Mouse (Mus musculus) limb, embryonic 12.5 days (tissue): ENCODE measurements at regions not wholly inside any gene's neighbourhood (a gene's known extent, or its start where the extent isn't known, plus 50 kb on each side); places are given as distances from the start of the nearest gene placed in this dataset. TPM values are rescaled to one million over a fixed set of nuclear protein-coding genes. Genes with fewer than 3 reads are reported as not detected.

Experiments used
- ATAC-seq: fragments of 200-750 bp; cut with Nextera tagmentation; 2 replicates; pipeline ENCODE4 v1.8.0; 2017; ENCODE audit warnings: low read depth, moderate TSS enrichment; ENCODE audit not compliant: insufficient number of reproducible peaks, insufficient read depth, low FRiP score, low TSS enrichment
- H3K27ac ChIP-seq: fragments of 300-500 bp; sonication (generic); 2 replicates; pipeline ENCODE4 v1.5.1; 2016; ENCODE audit warnings: mild to moderate bottlenecking, moderate library complexity
- H3K27me3 ChIP-seq: fragments of 300-500 bp; sonication (generic); 2 replicates; pipeline ENCODE4 v1.6.1; 2016; ENCODE audit warnings: mild to moderate bottlenecking, moderate library complexity
- H3K36me3 ChIP-seq: fragments of 300-500 bp; sonication (generic); 2 replicates; pipeline ENCODE4 v1.6.1; 2016; ENCODE audit warnings: mild to moderate bottlenecking, moderate library complexity
- H3K4me1 ChIP-seq: fragments of 300-500 bp; sonication (generic); replicated peaks from 2 replicates; pipeline ENCODE4 v1.6.1; 2016
- H3K4me2 ChIP-seq: fragments of 300-500 bp; sonication (generic); 2 replicates; pipeline ENCODE4 v1.6.1; 2016; ENCODE audit warnings: mild to moderate bottlenecking, moderate library complexity
- H3K4me3 ChIP-seq: fragments of 300-500 bp; sonication (generic); replicated peaks from 2 replicates; pipeline ENCODE4 v1.5.1; 2016; ENCODE audit warnings: mild to moderate bottlenecking
- H3K9ac ChIP-seq: fragments of 300-500 bp; sonication (generic); replicated peaks from 2 replicates; pipeline ENCODE4 v1.6.1; 2016; ENCODE audit warnings: mild to moderate bottlenecking, moderate library complexity
- H3K9me3 ChIP-seq: fragments of 300-500 bp; sonication (generic); 2 replicates; pipeline ENCODE4 v1.6.1; 2016; ENCODE audit warnings: mild to moderate bottlenecking, moderate library complexity
- WGBS: fragments of 180-500 bp; shearing (Covaris S2); methylation state at CpG from one replicate; pipeline ENCODE4 v1.1.7; 2016; 5-methylcytosine and 5-hydroxymethylcytosine counted together
- microRNA-seq: library from miRNA; unstranded; fragments of <30 nt; microRNA quantifications from one replicate; pipeline ENCODE4, GENCODE M21; 2017

DNA sequence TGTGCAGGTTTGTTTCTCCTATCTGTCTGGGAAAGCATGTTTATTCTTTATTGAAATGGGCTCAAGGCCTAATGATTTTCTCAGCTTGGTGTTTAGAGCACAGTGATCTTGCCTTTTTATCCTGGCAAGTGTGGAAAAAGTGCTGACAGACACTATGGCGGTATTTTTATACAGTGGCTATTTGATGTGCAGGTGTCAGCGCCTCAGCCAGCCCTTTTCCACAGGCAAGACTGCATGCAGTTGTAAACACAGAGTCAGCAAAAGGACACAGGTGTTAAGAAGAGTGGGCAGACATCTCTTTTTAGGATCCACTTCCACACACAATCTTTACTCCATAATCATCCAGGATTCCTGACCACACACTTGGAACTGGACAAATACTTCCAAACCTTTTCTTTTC lies 88.9 kb upstream of the Sphkap start:
- Histone ChIP-seq H3K4me3 (no peak overlapping the region), H3K27ac (no peak overlapping the region), H3K9ac (no peak overlapping the region), H3K36me3 (no peaks in the 10 kb centered on the region), H3K4me2 (no peak overlapping the region), H3K9me3 (no peaks in the 10 kb centered on the region), H3K4me1 (no peaks in the 10 kb centered on the region), H3K27me3 (no peaks in the 10 kb centered on the region)
- no peak for ATAC-seq
- WGBS: 66% methylated on average over 2 of the region's 2 CpGs

DNA sequence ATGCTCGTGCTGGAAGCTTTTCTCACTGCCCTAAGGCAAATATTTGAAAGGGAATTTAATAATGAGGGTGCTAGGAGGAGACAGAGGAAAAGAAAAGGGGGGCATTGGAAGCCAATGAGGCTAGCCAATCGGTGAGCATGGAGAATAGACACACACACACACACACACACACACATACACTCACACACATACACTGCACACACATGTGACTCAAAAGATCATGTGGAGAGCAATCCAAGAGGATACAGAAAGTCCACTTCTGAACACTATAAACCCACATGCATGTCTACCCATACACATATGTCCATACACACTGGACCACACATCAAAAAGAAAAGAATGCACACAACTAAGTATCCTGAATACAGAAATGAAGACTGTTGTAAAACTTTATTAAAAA lies 88.4 kb upstream of the Sphkap start:
- Histone ChIP-seq H3K36me3 (no peaks in the 10 kb centered on the region), H3K9me3 (no peaks in the 10 kb centered on the region), H3K4me3 (no peak overlapping the region), H3K9ac (no peak overlapping the region), H3K27me3 (no peaks in the 10 kb centered on the region), H3K27ac (no peak overlapping the region), H3K4me2 (no peak overlapping the region), H3K4me1 (no peaks in the 10 kb centered on the region)
- no peak for ATAC-seq
- 56% methylated on average over 2 of the region's 2 CpGs for WGBS

DNA sequence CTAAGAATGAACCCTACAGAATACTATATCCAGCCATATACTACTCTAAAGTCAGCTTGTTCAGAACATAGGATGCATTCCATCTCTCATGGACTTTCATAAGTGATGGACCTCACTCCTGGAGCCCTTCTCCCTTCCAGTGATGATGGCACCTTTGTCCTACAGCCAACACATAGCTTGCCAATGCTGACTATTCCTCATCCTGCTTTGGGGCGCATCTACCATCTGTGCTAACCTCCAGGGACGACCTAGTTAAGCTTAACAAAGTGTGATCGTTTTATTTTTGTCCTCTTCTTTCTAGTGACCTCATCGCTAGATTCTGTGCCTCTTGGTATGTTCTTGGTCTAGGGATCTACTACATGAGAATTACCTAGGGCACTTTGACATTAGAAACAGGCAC lies 87.0 kb upstream of the Sphkap start:
- Histone ChIP-seq H3K4me1 (no peaks in the 10 kb centered on the region), H3K4me3 (no peak overlapping the region), H3K27me3 (no peaks in the 10 kb centered on the region), H3K36me3 (no peaks in the 10 kb centered on the region), H3K9me3 (no peaks in the 10 kb centered on the region), H3K27ac (no peak overlapping the region), H3K4me2 (no peak overlapping the region), H3K9ac (no peak overlapping the region)
- ATAC-seq: no peak
- 79% methylated on average over 4 of the region's 4 CpGs for WGBS

DNA sequence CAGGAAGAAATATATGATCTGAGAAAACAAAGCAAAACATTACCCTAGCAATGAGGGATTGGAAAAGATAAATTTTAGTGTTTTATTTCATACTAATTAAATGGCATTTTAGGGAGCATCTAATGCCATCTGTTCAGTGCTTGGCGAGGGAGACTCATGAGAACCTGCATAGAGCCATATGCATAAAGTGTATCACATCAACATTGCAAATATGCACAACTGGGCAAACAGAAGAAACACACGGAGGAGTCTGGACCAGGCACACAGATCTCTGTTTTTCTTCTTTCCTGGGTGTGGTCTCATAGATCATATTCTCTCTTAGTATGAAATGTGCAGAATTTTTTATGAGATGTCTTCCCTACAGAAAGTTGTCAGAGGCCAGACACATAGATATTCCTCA lies 71.1 kb upstream of the Sphkap start:
- no peaks in the 10 kb centered on the region for H3K9me3 ChIP-seq
- no peak for ATAC-seq
- no peak overlapping the region for H3K9ac ChIP-seq
- H3K27ac ChIP-seq: no peak overlapping the region
- no peaks in the 10 kb centered on the region for H3K36me3 ChIP-seq
- H3K4me3 ChIP-seq: no peak overlapping the region
- no peak overlapping the region for H3K4me2 ChIP-seq
- WGBS: 83% methylated on average over 2 of the region's 2 CpGs
- no peaks in the 10 kb centered on the region for H3K27me3 ChIP-seq
- H3K4me1 ChIP-seq: no peaks in the 10 kb centered on the region

Small RNA genes in the stretch of these regions (microRNA-seq; reads per million reads assigned to microRNA genes)
- not detected for gene Gm25754
